Mouse (Mus musculus) CD4-positive naive resting alpha-beta T cell, adult 76 days (primary cell): ENCODE measurements around the gene Herc1. TPM values are rescaled to one million over a fixed set of nuclear protein-coding genes. Genes with fewer than 3 reads are reported as not detected.

Source experiments
- total RNA-seq: library from RNA; stranded (reverse); gene quantifications from one replicate; pipeline ENCODE4 v1.2.4, GENCODE M21; 2023

Gene Herc1
- total RNA-seq: 122 TPM

DNA sequence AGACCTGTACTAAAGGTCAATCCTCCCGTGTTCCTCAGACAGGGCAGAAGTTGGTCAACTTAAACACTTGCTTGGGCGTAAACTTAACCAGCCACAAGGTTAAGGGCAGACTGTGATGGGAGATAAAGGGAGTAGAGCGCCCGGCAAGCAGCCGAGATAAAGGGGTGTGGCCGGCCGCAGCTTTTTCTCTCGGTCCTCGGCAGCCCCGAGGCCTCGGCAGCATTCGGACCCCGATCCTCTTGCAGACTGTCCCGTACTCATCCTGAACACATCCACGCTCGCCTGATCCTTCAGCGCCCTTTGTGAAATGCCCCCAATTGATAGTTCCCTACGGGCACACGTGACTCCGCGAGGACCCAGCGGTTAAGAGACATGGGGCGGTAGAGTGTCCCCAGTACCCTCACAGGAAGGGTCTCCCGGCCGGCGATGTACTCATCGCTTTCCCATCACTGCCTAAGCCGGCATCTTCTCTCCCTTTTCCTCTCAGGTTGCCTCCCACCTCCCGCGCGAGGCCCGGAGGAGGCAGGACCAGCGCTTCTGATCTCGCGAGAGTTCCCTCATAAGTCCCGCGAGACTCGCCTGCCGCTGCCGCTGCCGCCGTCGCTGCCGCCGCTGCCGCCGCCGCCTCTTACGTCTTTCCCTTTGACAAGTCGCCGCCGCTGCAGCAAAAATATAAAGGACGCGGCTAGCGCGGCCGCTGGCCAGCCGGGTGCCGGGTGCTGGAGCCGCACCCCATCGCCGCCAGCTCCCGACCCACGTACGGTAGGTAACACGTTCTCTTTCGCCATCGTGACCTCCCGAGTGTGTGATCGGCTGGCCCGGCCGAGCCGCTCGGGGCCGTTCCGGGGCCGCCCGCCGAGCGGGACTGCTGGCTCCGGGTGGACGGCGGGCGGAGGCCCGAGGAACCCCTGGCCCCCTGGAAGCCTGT lies at the start of gene Herc1:
Herc1 (plus strand) TSS at position 591 of the 928 bp plus-strand sequence.

DNA sequence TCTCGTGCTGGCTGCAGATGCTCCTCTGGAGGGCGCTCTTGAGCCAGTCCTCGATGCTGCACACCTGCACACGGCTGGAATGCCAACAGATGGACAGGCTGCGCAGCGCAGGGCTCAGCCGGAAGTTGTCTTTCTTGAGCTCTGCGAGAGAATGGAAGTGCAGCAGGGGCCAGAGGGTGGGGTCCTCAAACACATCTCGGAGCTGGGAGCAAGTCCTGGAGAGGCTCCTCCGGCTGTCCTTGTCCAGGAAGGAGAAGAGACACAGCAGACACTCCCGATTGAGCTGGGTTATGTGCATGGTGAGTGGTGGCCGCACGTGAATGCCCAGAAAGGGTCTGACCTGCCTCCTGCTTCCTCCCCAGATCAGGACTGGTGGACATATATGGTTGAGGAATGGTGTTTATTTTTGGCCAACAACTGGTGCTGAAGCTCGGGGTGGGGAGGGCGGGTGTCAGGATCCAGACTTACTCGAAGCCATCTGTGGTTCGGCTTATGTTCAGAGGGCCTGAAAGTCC lies 164.1 kb downstream of the Herc1 start, which contains the start of gene Fbxl22:
Fbxl22 (minus strand) TSS at position 338 of the 515 bp plus-strand sequence.

Other genes with a start within 250 kb of the Herc1 start
- gene Snx1, start 223.9 kb upstream of the Herc1 start, total RNA-seq: 73.7 TPM
- gene Ciao2a, start 223.8 kb upstream of the Herc1 start, total RNA-seq: 35.9 TPM
- 1.1 TPM for gene Dapk2, start 192.2 kb upstream of the Herc1 start, total RNA-seq
- gene Fbxl22, start 164.1 kb downstream of the Herc1 start, total RNA-seq: 8.6 TPM
- gene Usp3, start 242.7 kb downstream of the Herc1 start, total RNA-seq: 205 TPM